Mouse (Mus musculus): ENCODE results near the gene Ticrr. TPM values are rescaled to one million over a fixed set of nuclear protein-coding genes. Genes with fewer than 3 reads are reported as not detected.

Ticrr gene
- polyA plus RNA-seq, 1 experiment from 2014 or later = 5.2 TPM

GRCm38 (mm10) chr7:79631773-79632348 is 28.1 kb upstream of the Ticrr start:
- Histone ChIP-seq H3K4me1 (no peaks in the 10 kb centered on the region), H3K9me3 (no peaks in the 10 kb centered on the region), H3K9ac (no peak overlapping the region), H3K4me3 (no peak overlapping the region), H3K27me3 (replicated peaks) (peaks cover 50% of the 10 kb centered on the region), H3K36me3 (no peaks in the 10 kb centered on the region), H3K4me2 (no peak overlapping the region), H3K27ac (replicated peaks) (no peak overlapping the region)
- ATAC-seq (ENCODE audit: extremely low read depth, insufficient number of reproducible peaks, low FRiP score, low TSS enrichment) = no peak
- WGBS = 20% methylated on average over 13 of the region's 13 CpGs

- ATAC-seq (ENCODE audit: extremely low read depth, insufficient number of reproducible peaks, low FRiP score, low TSS enrichment) = no peak; the same call in 1 of the 2 replicates
- WGBS = 62% methylated on average over 3 of the region's 3 CpGs
- Histone ChIP-seq H3K36me3 (no peaks in the 10 kb centered on the region), H3K27ac (replicated peaks) (no peak overlapping the region), H3K4me1 (no peaks in the 10 kb centered on the region), H3K4me3 (no peak overlapping the region), H3K9ac (no peak overlapping the region), H3K4me2 (no peak overlapping the region), H3K9me3 (no peaks in the 10 kb centered on the region), H3K27me3 (replicated peaks) (peaks cover 10% of the 10 kb centered on the region; the same call in 1 of the 2 replicates)
Observed at GRCm38 (mm10) chr7:79647233-79647632, 12.8 kb upstream of the Ticrr start.

GRCm38 (mm10) chr7:79649005-79649404 is 11.0 kb upstream of the Ticrr start:
- 4% methylated on average over 3 of the region's 3 CpGs for WGBS
- Histone ChIP-seq H3K9ac (no peak overlapping the region), H3K27ac (replicated peaks) (no peak overlapping the region), H3K4me3 (no peak overlapping the region), H3K36me3 (no peaks in the 10 kb centered on the region), H3K27me3 (replicated peaks) (peaks cover 10% of the 10 kb centered on the region; the same call in 1 of the 2 replicates), H3K4me2 (no peak overlapping the region), H3K4me1 (no peaks in the 10 kb centered on the region), H3K9me3 (no peaks in the 10 kb centered on the region)
- ATAC-seq (ENCODE audit: extremely low read depth, insufficient number of reproducible peaks, low FRiP score, low TSS enrichment) = no peak

GRCm38 (mm10) chr7:79654185-79654584 is 5.8 kb upstream of the Ticrr start:
- WGBS = 68% methylated on average over 1 of the region's 1 CpGs
- Histone ChIP-seq H3K36me3 (no peaks in the 10 kb centered on the region), H3K9ac (no peak overlapping the region), H3K4me3 (no peak overlapping the region), H3K9me3 (no peaks in the 10 kb centered on the region), H3K4me1 (peaks cover 4% of the 10 kb centered on the region), H3K27me3 (replicated peaks) (0 out of 2 replicates have a peak, but pooled peaks cover 4% of the 10 kb centered on the region), H3K4me2 (no peak overlapping the region), H3K27ac (replicated peaks) (no peak overlapping the region)
- no peak for ATAC-seq (ENCODE audit: extremely low read depth, insufficient number of reproducible peaks, low FRiP score, low TSS enrichment)

- peaks cover 6% of the 10 kb centered on the region for H3K4me1 ChIP-seq
- H3K27ac ChIP-seq (replicated peaks) = no peak overlapping the region
- H3K36me3 ChIP-seq = no peaks in the 10 kb centered on the region
- 65% methylated on average over 1 of the region's 1 CpGs for WGBS
- no peak overlapping the region for H3K4me3 ChIP-seq
- H3K27me3 ChIP-seq (replicated peaks) = 0 out of 2 replicates have a peak, but pooled peaks cover 4% of the 10 kb centered on the region
- no peaks in the 10 kb centered on the region for H3K9me3 ChIP-seq
- no peak overlapping the region for H3K9ac ChIP-seq
- no peak overlapping the region for H3K4me2 ChIP-seq
- no peak for ATAC-seq (ENCODE audit: extremely low read depth, insufficient number of reproducible peaks, low FRiP score, low TSS enrichment)
Observed at GRCm38 (mm10) chr7:79654586-79654985, 5.4 kb upstream of the Ticrr start.

GRCm38 (mm10) chr7:79660291-79661150 is 525 bp downstream of the Ticrr start:
- no peak for ATAC-seq (ENCODE audit: extremely low read depth, insufficient number of reproducible peaks, low FRiP score, low TSS enrichment)
- under 1% methylated on average over 69 of the region's 73 CpGs for WGBS
- H3K27ac ChIP-seq (replicated peaks) = no peak overlapping the region; the same call in 1 of the 2 replicates

GRCm38 (mm10) chr7:79661253-79661890 is 1.4 kb downstream of the Ticrr start:
- Histone ChIP-seq H3K27me3 (replicated peaks) (0 out of 2 replicates have a peak, but pooled peaks cover 4% of the 10 kb centered on the region), H3K9me3 (no peaks in the 10 kb centered on the region), H3K4me3 (peak overlapping the region; percentile 98), H3K9ac (peak overlapping the region; percentile 89), H3K36me3 (peaks cover 12% of the 10 kb centered on the region), H3K4me1 (peaks cover 33% of the 10 kb centered on the region), H3K4me2 (peak overlapping the region; percentile 97), H3K27ac (replicated peaks) (no peak overlapping the region)
- no peak for ATAC-seq (ENCODE audit: extremely low read depth, insufficient number of reproducible peaks, low FRiP score, low TSS enrichment)
- WGBS = 15% methylated on average over 5 of the region's 5 CpGs

More at GRCm38 (mm10) chr7:79660291-79661150, 525 bp downstream of the Ticrr start:
- peak overlapping the region; percentile 89 for H3K9ac ChIP-seq
- peak overlapping the region; percentile 97 for H3K4me2 ChIP-seq
- 0 out of 2 replicates have a peak, but pooled peaks cover 4% of the 10 kb centered on the region for H3K27me3 ChIP-seq (replicated peaks)
- H3K36me3 ChIP-seq = peaks cover 4% of the 10 kb centered on the region
- peak overlapping the region; percentile 98 for H3K4me3 ChIP-seq
- H3K4me1 ChIP-seq = peaks cover 33% of the 10 kb centered on the region
- H3K9me3 ChIP-seq = no peaks in the 10 kb centered on the region

- Histone ChIP-seq H3K4me1 (peaks cover 19% of the 10 kb centered on the region), H3K4me3 (no peak overlapping the region), H3K4me2 (no peak overlapping the region), H3K27me3 (replicated peaks) (no peaks in the 10 kb centered on the region), H3K36me3 (peaks cover 61% of the 10 kb centered on the region), H3K9me3 (no peaks in the 10 kb centered on the region), H3K9ac (no peak overlapping the region), H3K27ac (replicated peaks) (no peak overlapping the region)
- ATAC-seq (ENCODE audit: extremely low read depth, insufficient number of reproducible peaks, low FRiP score, low TSS enrichment) = no peak
Observed at GRCm38 (mm10) chr7:79666690-79667089, 6.7 kb downstream of the Ticrr start.

GRCm38 (mm10) chr7:79670900-79671604 is 11.1 kb downstream of the Ticrr start:
- Histone ChIP-seq H3K36me3 (peaks cover 86% of the 10 kb centered on the region), H3K9me3 (no peaks in the 10 kb centered on the region), H3K9ac (no peak overlapping the region), H3K4me1 (no peaks in the 10 kb centered on the region), H3K4me3 (no peak overlapping the region), H3K27ac (replicated peaks) (no peak overlapping the region), H3K27me3 (replicated peaks) (no peaks in the 10 kb centered on the region), H3K4me2 (no peak overlapping the region)
- WGBS = 91% methylated on average over 4 of the region's 4 CpGs
- no peak for ATAC-seq (ENCODE audit: extremely low read depth, insufficient number of reproducible peaks, low FRiP score, low TSS enrichment)

GRCm38 (mm10) chr7:79679186-79679585 is 19.2 kb downstream of the Ticrr start:
- H3K9ac ChIP-seq = no peak overlapping the region
- ATAC-seq (ENCODE audit: extremely low read depth, insufficient number of reproducible peaks, low FRiP score, low TSS enrichment) = no peak
- H3K4me1 ChIP-seq = no peaks in the 10 kb centered on the region
- no peak overlapping the region for H3K4me2 ChIP-seq
- H3K4me3 ChIP-seq = no peak overlapping the region
- H3K9me3 ChIP-seq = no peaks in the 10 kb centered on the region
- H3K27me3 ChIP-seq (replicated peaks) = no peaks in the 10 kb centered on the region
- H3K36me3 ChIP-seq = peaks cover 94% of the 10 kb centered on the region
- H3K27ac ChIP-seq (replicated peaks) = no peak overlapping the region

- Histone ChIP-seq H3K9ac (no peak overlapping the region), H3K4me3 (no peak overlapping the region), H3K27me3 (replicated peaks) (no peaks in the 10 kb centered on the region), H3K27ac (replicated peaks) (no peak overlapping the region), H3K4me1 (no peaks in the 10 kb centered on the region), H3K9me3 (no peaks in the 10 kb centered on the region), H3K4me2 (no peak overlapping the region), H3K36me3 (peaks cover 95% of the 10 kb centered on the region)
- no peak for ATAC-seq (ENCODE audit: extremely low read depth, insufficient number of reproducible peaks, low FRiP score, low TSS enrichment)
- WGBS = 94% methylated on average over 2 of the region's 2 CpGs
Observed at GRCm38 (mm10) chr7:79680231-79680630, 20.2 kb downstream of the Ticrr start.

Measured in heart, embryonic 13.5 days (tissue).